Mouse (Mus musculus): ENCODE results near the gene Plbd2. TPM values are rescaled to one million over a fixed set of nuclear protein-coding genes. Genes with fewer than 3 reads are reported as not detected.

Plbd2 gene
- total RNA-seq, 2 experiments from 2014 or later, result 77.4 to 81.8 TPM

DNA sequence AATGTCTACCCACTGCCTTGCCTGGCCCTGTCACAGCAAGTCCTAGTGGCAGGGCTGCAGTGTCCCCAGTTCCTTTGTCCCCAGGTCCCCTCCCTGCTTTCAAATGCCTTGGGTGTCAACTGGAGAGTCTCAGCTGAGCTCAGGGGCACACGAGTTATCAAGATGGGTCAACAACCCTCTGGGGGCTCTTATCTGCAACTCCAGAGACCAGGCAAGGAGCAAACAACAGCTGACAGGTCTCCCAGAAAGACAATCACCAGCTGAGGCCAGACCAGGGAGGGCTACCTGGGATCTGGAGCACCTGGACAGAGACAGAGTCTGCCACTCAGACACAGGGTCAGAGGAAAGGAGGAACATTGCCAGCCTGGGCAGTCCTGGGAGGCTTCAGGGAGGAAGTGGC is 47.2 kb downstream of the Plbd2 start:
- intact Hi-C loops (cut with DNase I), result loop anchor here (5.0 kb wide), 1 partner anchor 309 kb away; no protein-coding TSS in a partner anchor
- no peak for DNase-seq (ENCODE audit: low spot score in 2 of 2)

DNA sequence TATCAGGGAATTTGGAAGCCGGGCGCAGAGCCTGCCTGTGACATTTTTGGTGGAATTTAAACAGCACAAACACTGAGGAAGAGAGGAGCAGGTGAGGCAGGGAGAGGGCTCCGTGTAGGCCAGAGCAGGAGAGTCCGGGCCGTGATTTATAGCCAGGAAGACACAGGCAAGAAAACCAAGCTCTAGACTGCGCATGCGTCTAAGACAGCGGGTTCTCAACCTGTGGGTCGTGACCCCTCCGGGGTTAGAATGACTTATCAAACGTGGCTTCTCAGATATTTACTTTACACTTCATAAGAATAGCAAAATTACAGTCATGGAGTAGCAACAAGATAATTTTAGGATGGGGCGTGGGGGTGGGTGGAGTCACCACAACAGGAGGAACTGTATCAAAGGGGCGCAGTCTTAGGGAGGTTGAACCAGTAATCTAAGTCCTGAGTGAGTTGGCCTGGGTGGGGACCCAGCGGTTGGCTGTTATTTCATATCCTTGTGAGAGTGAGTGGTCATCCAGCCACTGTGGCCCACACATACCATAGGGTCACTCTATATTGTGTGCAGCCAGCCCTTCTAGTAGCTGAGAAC is 48.6 kb downstream of the Plbd2 start:
- intact Hi-C loops (cut with DNase I), result loop anchor here (5.0 kb wide), 1 partner anchor 308 kb away; no protein-coding TSS in a partner anchor
- DNase-seq (ENCODE audit: low spot score in 2 of 2), result no peak

DNA sequence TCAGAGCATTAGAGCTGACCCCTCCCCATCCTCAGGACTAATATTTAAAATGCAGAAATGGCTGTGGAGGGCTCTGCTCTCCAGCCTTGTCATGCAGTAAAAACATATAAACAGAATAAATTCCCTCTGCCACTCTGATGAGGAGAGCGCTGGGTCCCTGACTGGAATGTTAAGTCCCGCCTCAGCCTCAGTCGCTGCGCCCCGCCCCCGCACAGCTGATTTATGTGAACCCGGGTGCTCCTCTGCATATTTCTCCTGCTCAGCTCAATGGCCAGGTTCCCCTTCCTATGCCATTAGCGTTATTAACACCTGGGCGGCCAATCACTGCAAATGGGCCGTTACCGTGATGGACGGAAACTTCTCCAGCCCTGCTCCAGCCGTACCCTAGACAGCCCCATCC is 56.1 kb downstream of the Plbd2 start:
- DNase-seq (ENCODE audit: low spot score in 2 of 2), result no peak
- intact Hi-C loops (cut with DNase I), result no loop called here

DNA sequence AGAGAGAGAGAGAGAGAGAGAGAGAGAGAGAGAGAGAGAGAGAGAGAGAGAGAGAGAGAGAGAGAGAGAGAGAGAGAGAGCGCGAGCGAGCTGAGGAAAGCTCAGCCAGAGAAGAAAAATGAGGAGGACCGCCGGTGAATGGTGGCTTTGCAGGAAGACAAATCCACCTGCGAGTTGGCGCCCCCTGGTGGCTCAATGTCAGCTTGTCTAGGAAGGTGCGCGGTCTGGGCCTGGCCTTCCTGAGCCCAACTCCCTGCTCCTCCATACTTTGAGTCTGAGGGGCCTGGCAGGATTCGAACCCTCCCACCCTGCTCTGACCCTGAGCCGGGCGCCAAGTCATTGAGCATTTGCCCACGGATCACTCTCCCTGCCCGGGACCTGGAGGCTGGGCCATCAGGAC is 62.7 kb downstream of the Plbd2 start:
- peak; percentile 81 to 93 for DNase-seq (ENCODE audit: low spot score in 2 of 2)
- intact Hi-C loops (cut with DNase I), result loop anchor here (2.0 kb wide), 1 partner anchor 294 kb away; no protein-coding TSS in a partner anchor

DNA sequence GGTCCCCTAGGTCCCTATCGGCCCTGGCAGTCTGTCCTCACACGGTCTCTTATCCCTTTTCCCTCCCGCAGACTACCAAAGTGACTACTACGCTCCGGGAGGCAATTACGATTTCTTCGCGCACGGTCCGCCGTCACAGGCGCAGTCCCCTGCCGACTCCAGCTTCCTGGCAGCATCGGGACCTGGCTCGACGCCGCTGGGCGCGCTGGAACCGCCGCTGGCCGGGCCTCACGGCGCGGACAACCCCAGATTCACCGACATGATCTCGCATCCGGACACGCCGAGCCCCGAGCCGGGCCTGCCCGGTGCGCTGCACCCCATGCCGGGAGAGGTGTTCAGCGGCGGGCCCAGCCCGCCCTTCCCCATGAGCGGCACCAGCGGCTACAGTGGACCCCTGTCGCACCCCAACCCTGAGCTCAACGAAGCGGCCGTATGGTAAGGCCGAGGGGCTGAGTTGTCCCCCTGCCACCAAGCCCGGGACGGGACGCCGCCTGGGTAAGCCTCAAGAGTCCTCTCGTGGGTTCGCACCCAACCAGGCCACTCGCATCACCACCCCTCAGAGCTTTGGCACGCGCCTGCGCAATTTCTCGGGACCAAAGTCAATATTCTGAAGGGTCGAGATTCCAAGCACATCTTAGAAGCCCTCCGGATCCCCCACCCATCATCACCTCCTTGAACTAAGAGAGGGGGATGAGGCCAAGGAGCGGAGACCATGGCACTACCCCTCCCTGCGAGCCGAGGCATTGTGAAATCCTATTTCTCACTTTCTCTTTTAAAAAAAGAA is 63.3 kb downstream of the Plbd2 start:
- no peak for DNase-seq (ENCODE audit: low spot score in 2 of 2)
- intact Hi-C loops (cut with DNase I), result loop anchor here (2.0 to 10.0 kb wide), 3 partner anchors 293 to 635 kb away; no protein-coding TSS in a partner anchor

DNA sequence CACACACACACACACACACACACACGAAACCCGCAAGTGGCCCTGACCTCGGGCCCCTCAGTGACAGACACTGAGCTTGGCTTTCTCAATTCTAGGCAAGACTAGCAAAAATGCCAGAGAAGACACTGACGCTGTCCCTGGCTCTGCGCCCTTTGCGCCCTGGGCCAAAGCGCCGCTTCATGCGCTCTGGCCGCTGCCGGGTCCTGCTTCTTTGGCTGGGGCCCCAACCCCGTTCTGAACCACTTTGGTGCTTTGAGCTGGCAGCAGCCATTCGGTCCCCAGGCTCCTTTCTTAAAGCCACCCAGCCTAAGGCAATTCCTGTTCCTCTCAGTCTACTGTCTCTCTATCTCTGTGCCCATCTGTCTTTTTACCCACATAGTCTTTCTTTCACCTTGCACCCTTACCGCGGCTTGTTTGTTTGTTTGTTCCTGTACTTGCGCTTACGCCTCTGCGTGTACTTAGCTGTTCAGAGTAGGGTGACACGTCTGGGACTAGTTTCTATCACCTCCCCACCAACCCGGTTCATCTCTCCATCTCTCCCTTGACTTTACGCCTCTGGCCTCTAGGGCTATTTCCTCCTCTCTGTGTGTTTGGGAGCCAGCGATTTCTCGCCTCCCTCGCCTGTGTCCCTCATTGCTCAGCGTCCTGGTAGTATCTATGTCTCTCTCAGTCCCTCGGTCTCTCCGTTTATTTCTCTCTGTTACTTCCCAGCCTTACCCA is 64.3 kb downstream of the Plbd2 start:
- no peak for DNase-seq (ENCODE audit: low spot score in 2 of 2)
- intact Hi-C loops (cut with DNase I), result loop anchor here (5.0 to 10.0 kb wide), 2 partner anchors 602 to 634 kb away; no protein-coding TSS in a partner anchor

DNA sequence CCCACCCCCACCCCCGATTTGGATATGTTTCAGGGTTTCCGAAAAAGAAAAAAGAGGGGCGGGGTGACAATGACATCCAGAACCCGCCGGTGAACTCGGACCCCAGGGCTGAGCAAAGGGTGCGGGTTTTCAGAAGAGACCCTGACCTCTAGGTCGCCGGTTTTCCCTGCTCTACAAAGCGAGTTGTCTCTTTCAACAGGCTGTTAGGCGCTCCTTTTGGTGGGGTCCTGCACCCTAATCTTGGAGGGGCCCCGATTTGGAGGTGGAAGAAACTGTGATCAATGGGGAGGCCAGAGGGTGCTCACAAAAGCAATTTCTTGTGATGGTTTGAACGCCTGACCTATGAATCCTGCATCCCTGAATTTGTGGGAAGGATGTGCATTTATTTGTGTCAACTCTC is 65.0 kb downstream of the Plbd2 start:
- no peak for DNase-seq (ENCODE audit: low spot score in 2 of 2)
- intact Hi-C loops (cut with DNase I), result loop anchor here (5.0 to 10.0 kb wide), 2 partner anchors 601 to 634 kb away; no protein-coding TSS in a partner anchor

DNA sequence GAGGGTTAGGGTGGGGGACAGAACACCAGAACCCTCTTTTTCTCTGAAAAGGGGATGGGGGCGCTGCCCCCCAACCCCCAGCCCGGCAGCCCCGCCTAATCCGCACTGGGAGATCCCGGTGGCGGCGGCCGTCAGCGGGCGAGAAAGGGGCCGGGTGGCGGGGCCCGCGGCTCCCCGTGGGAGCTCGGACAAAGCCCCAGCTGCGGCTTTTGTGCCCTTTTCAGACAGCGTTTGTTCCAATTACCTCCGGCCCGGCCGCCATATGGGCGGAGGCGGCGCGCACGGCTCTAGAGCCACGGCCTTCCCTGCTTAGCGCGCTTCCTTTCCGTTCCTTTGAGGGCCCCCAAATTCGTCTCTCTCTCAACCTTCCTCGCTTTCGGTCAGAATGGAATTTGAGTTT is 65.4 kb downstream of the Plbd2 start:
- no peak for DNase-seq (ENCODE audit: low spot score in 2 of 2)
- intact Hi-C loops (cut with DNase I), result loop anchor here (5.0 to 10.0 kb wide), 2 partner anchors 601 to 633 kb away; no protein-coding TSS in a partner anchor

DNA sequence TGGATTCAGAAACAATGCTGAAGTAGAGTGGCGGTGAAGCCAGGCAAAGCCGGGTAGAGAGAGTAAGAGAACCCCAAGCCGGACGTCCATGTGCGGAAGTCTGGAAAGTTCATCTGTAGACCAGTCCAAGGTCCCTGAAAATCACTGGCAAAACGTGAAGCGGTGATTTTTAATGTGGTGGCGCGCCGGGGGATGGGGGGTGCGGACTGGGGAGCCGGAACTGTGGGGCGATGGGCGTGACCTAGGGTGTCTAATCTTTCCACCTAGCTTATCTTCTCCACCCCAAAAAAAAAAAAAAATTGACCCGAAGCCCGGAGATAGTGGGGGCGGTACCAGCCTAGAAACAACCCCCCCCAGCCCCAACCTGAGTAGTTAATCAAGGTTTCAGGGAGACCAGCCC is 65.9 kb downstream of the Plbd2 start:
- intact Hi-C loops (cut with DNase I), result loop anchor here (5.0 to 10.0 kb wide), 2 partner anchors 600 to 633 kb away; no protein-coding TSS in a partner anchor
- no peak for DNase-seq (ENCODE audit: low spot score in 2 of 2)

DNA sequence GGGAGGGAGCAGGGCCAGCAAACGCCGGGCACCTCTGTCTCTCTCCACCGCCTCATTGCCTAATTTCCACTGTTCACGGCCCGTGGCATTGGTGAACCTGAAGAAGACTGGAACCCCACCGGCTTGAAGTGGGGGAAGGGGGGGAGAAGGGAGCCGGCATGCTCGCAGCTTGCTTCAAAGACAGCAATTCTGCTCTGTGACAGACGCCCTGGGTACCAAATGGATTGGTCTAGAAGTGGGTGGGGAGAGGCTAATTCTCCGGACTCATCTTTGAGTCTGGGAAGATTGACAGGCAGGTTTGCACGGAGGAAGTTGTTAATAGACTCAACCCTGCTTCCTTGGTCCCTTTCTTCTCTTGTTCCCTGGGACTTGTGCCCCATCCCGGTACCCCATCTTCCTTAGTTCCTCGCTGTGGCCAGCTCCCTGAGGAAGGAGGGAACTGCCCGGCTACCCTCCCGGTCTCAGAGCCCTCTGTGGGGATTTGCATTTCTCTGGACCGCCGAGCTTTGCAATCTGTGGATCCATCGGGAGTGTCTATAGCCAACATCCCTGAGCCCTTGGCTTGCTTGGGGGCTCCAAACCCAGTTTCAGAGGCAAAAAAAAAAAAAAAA is 66.4 kb downstream of the Plbd2 start:
- no peak for DNase-seq (ENCODE audit: low spot score in 2 of 2)
- intact Hi-C loops (cut with DNase I), result loop anchor here (5.0 to 10.0 kb wide), 2 partner anchors 600 to 632 kb away; no protein-coding TSS in a partner anchor

DNA sequence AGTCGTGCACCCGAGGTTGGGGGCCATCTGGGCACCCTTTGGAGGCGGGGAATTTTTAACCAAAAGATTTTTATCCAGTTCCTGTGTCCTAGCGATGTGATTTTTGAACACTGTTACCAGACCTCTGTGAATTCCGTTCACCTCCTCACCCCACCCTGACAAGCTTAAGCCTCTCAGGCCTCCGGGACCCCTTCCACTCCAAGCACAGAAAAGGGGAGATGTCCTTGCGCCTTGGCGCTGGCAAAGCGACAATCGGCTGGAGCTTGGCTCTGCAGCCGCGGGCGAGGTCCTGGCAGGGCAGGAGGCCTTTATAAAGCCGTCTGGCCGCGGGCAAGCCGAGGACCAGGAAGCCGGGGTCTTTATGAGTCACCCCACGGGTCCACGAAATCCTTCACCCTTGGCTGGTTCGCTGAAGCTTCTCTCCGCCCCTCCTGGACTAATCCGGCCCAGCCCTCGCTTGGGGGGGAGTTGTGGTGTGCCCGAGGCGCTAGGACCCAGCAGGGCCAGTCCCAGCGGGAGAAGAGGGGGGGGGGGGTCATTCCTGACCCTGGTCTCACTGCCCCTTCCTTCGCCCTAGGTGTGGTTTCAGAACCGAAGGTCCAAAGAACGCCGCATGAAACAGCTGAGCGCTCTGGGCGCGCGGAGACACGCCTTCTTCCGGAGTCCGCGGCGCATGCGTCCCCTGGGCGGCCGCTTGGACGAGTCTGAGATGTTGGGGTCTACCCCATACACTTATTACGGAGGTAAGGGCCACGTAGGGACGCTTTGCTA is 67.5 kb downstream of the Plbd2 start:
- intact Hi-C loops (cut with DNase I), result loop anchor here (5.0 to 10.0 kb wide), 2 partner anchors 599 to 631 kb away; no protein-coding TSS in a partner anchor

DNA sequence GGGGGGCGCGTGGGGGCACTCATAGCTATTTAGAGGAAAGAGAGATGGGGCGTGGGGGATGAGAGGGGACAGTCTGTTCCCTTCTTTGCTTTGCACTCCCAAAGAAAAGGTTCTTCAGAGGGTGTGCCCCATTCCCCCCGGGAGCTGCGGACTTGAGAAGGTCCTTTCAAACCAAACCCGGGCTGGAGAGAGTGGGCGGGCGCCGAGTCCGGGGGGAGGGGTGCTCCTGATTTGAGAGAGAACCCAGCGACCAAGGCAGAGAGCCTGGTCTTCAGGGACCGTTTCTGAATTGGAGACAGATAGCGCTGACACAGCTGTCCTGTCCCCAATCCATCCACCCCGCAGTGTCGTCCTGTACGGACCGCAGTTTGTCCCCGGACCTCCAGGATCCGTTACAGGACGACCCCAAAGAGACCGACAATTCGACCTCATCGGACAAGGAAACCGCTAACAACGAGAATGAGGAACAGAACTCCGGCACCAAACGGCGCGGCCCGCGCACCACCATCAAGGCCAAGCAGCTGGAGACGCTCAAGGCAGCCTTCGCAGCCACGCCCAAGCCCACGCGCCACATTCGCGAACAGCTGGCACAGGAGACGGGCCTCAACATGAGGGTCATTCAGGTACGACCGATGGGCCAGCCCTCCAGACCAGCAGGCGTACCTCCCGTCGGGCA is 68.3 kb downstream of the Plbd2 start:
- no peak for DNase-seq (ENCODE audit: low spot score in 2 of 2)
- intact Hi-C loops (cut with DNase I), result loop anchor here (5.0 to 10.0 kb wide), 2 partner anchors 598 to 630 kb away; no protein-coding TSS in a partner anchor

More for the DNA sequence above, 67.5 kb downstream of the Plbd2 start:
- DNase-seq (ENCODE audit: low spot score in 2 of 2), result no peak

DNA sequence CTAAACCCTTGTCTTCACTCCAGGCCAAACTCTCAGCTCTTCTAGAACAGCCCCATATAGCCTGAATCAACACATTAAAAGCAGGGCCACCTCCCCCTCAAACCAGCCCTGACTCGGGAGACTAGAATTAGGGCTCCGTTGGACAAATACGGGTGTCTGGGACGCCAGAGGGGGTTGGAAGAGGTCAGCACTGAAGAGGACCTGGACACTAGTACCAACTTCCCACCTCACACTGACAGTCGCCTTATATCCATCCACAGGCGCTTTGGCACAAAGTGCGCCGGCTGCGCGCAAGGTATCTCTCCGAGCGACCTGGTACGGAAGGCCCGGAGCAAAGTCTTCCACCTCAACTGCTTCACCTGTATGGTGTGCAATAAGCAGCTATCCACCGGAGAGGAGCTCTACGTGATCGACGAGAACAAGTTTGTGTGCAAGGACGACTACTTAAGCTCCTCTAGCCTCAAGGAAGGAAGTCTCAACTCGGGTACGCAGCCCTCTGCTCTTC is 69.1 kb downstream of the Plbd2 start:
- no peak for DNase-seq (ENCODE audit: low spot score in 2 of 2)
- intact Hi-C loops (cut with DNase I), result loop anchor here (5.0 to 10.0 kb wide), 2 partner anchors 629 to 762 kb away; partner anchors contain the start of gene Tbx3

Other genes starting within 250 kb of the Plbd2 start
- under 1 TPM in 1 of 2 experiments, not detected in 1; 0.27 TPM for gene Lhx5, start 71.9 kb downstream of the Plbd2 start, total RNA-seq (2021)
- gene Sdsl, start 30.8 kb downstream of the Plbd2 start, total RNA-seq (2021), result 1 to 10 TPM; 5.1 to 5.4 TPM
- gene Sds, start 27.1 kb downstream of the Plbd2 start, total RNA-seq (2021), result not detected
- gene Slc8b1, start 7.5 kb upstream of the Plbd2 start, total RNA-seq (2021), result 1 to 10 TPM; 5.2 to 5.4 TPM
- 10 to 100 TPM; 47.7 to 50.0 TPM for gene Tpcn1, start 85.0 kb upstream of the Plbd2 start, total RNA-seq (2021)
- gene Iqcd, start 85.4 kb upstream of the Plbd2 start, total RNA-seq (2021), result under 1 TPM; 0.22 to 0.59 TPM
- gene Rita1, start 109.0 kb upstream of the Plbd2 start, total RNA-seq (2021), result 10 to 100 TPM; 31.5 to 32.4 TPM
- gene Ddx54, start 109.1 kb upstream of the Plbd2 start, total RNA-seq (2021), result 10 to 100 TPM; 44.5 to 48.0 TPM
- not detected for gene Cfap73, start 130.6 kb upstream of the Plbd2 start, total RNA-seq (2021)
- 100 to 1,000 TPM in 1 of 2 experiments, 10 to 100 TPM in 1; 94.2 to 107 TPM for gene Rasal1, start 145.2 kb upstream of the Plbd2 start, total RNA-seq (2021)
- gene Dtx1, start 208.3 kb upstream of the Plbd2 start, total RNA-seq (2021), result 10 to 100 TPM; 72.6 to 80.1 TPM
- under 1 TPM in 1 of 2 experiments, not detected in 1; 0.40 TPM for gene Oas2, start 246.2 kb upstream of the Plbd2 start, total RNA-seq (2021)

Measured in left cerebral cortex, postnatal 14 days (tissue).